Mouse (Mus musculus) ovary, postnatal 10 days (tissue): ENCODE measurements at regions not wholly inside any gene's neighbourhood (a gene's known extent, or its start where the extent isn't known, plus 50 kb on each side); places are given as distances from the start of the nearest gene placed in this dataset.

Experiments
- DNase-seq: peaks from one replicate; pipeline ENCODE4 v3.0.0; 2022; ENCODE audit warnings: low spot score

- no peak for DNase-seq
Observed at GRCm38 (mm10) chr12:10079482-10079881, 290.3 kb upstream of the Nt5c1b start.

- no peak for DNase-seq
Observed at GRCm38 (mm10) chr12:10112874-10113453, 256.8 kb upstream of the Nt5c1b start.

GRCm38 (mm10) chr12:10122102-10122501 lies 247.7 kb upstream of the Nt5c1b start:
- DNase-seq, result no peak

GRCm38 (mm10) chr12:10127995-10128573 lies 241.7 kb upstream of the Nt5c1b start:
- DNase-seq, result no peak

DNA sequence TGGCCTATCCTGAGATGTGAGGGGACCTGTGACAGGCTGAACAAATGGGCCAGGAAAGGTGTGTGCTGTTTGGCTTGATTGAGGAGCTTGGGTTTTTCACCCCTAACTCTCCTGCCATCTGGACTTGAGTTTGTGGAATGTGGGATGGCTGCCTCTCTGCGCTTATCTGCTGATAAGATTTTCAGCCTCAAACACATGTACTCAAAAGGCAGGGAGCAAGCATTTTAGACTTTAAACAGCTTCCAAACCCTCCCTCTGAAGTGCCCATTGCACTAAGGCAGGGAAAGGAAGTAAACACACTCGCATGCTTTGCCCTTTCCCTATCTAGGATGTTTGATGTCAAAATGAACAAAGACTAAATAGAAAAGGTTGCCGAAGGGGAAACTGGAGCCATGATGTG lies 235.6 kb upstream of the Nt5c1b start:
- DNase-seq, result no peak

DNA sequence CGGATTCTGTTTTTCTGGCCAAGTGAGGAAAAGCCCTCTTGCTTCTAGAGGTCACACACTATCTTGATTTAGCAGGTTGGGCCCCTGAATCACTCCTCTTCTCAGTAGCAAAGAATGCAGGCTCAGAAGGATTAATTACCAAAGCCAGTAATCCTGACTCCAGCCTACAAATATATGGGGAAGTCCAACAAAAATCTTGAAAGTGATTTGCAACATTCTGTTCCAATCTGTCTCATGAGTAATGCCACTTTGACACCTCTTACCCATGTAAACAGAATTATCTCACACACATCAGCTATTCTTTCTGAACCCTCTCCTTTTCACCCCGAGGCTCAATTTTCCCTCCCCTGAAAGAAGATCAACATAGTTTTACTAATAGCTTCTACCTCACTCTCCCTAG lies 233.9 kb upstream of the Nt5c1b start:
- no peak for DNase-seq

GRCm38 (mm10) chr12:10140131-10140530 lies 229.6 kb upstream of the Nt5c1b start:
- DNase-seq, result no peak

- no peak for DNase-seq
Observed at GRCm38 (mm10) chr12:10160837-10161236, 208.9 kb upstream of the Nt5c1b start.

- DNase-seq, result no peak
Observed at GRCm38 (mm10) chr12:10168042-10168441, 201.7 kb upstream of the Nt5c1b start.

- DNase-seq, result no peak
Observed at GRCm38 (mm10) chr12:10168581-10168980, 201.2 kb upstream of the Nt5c1b start.

DNA sequence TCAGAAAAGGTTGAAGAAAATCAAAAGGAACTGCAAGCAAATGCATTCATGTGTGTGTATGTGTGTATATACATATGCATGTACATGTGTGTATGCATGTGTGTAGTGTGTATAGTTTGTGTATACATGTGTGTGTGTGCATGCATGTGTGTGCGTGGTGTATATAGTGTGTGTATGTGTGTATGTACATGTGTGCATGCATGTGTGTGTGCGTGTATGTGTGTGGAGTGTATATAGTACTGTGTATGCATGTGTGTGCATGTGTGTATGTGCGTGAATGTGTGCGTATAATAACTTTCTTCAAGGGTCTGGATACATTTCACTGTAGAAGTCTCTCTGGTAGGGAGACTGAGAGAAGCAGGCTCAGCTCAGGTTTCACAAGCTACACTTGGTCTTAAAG lies 191.1 kb upstream of the Nt5c1b start:
- no peak for DNase-seq

DNA sequence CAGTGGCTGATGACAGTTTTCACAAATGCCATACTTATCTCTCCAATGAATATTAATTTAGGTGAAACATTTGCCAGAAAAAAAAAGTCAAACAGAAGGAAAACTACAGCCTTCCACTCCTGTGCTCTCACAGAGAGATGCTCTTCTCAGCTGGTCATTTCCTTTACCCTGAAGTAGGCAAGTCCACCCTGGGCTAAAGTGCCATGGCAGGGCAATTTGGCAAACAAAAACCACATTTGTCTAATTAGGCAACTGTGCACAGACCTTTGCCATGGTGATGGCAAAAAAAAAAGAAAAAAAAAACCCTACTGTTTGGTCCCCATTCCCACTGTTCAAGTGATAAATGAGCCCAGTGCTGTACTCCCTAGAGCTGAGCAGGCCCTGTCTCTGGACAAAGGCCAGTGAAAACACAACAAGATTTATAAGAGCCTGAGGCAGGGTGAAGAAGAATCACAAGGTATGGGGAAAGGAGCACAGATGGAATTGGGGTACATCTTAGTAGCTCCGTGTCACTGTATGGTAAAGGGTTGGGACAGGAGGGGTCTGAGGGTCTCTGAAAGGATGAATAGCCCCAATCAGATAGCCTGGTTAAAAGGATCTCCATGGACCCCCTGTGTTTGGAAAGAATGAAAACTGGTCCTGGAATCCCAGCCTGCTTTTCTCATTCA lies 190.5 kb upstream of the Nt5c1b start:
- DNase-seq, result no peak

GRCm38 (mm10) chr12:10179815-10180468 lies 189.8 kb upstream of the Nt5c1b start:
- DNase-seq, result no peak

- DNase-seq, result no peak
Observed at GRCm38 (mm10) chr12:10182589-10182988, 187.2 kb upstream of the Nt5c1b start.

DNA sequence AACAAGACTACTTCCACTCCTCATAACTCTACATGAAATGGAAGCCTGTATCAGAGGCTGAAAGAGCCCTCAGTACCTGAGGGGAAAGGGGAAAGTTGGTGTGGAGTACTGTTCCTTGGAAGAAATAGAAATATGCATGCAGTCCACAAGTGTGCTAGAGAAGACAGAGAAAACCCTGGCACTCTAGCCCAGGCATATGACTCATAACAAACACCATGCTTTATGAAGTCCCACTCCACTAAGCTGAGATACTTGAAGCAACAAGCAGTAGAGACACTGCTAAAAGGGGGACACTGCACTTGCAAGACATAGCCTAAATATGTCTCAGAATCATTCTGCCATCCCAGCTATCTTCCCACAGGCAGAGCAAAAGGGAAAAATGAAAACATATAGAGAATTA lies 183.2 kb upstream of the Nt5c1b start:
- DNase-seq, result no peak

- DNase-seq, result no peak
Observed at GRCm38 (mm10) chr12:10189746-10190145, 180.0 kb upstream of the Nt5c1b start.

DNA sequence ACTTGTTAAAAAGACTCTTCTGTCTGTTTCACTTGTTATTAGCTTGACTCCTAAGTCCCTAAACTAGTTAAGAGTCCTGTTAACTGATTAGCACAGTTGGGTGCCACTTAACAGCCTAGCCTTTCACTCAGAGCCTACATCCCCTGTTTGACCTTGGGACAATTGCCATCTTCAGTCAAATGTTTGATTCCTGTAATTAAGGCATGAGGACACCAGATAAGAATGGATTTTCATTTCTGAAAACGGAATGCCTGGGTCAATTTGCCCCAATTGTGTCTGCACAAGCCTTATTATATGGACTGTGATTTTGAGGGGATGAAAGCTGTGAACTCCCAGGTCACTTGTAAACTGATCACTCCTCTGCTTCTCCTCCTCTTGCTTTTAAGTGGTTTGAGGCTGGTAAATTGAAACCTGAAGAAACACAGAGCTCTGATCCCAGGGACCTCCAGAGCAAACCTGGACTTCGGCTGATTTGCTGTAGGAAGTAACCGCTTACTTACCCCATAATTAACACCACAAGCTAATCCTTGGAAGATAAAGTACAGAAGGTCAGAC lies 171.8 kb upstream of the Nt5c1b start:
- DNase-seq, result no peak

DNA sequence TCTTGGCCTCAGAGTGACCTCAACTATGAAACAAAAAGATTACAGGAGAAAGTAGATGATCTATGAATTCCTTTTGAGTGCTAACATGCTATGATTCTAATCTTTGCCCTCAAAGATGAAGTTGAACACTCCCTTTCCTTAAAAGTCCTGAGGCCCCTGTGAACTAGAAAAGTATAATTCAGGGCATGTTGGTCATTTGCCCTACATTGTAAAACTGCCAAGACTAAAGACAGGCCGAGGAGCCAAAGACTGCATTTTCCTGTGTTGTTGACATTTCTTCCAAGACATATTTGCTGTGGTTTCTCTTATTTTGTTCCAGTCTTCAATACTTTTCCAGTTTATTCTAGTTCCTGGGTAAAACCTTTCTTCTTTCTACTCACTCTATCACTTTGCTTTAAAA lies 159.9 kb upstream of the Nt5c1b start:
- no peak for DNase-seq

DNA sequence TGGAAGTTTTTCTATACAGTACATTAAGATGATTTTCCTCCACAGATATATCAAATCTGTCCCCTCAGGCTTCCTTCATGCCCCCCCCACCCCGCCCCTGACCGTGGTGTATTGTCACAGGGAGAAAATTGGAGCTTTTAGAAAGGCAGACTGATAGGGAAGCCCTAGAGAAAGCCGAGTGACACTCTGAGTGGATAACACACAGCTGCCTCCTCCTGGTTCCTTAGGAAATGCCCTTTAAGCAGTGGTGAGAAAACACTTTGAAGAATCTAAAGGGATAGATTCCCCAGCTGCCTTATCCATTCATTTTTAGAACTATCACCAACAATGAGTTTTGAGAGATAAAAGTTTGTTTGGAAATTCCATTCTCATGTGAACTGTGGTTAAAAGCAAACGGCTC lies 147.0 kb upstream of the Nt5c1b start:
- DNase-seq, result no peak

DNA sequence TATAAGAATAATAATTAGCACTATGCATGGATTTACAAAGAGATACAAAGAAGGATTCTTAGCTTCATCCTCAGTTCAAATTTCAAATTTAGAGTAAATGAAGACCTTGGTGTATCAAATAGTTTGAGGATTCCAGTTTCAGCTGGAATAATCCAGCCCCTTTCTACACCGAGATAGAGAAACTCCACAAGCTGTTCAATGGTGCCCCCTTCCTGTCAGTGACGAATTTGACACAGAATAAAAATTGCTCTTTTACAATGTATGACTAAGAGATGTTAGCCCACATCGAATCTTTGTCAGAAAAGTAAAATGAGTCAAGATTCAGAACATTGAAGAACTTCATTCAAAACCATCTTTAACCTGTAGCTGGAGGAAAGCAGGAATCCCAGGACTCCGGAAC lies 145.9 kb upstream of the Nt5c1b start:
- no peak for DNase-seq

DNA sequence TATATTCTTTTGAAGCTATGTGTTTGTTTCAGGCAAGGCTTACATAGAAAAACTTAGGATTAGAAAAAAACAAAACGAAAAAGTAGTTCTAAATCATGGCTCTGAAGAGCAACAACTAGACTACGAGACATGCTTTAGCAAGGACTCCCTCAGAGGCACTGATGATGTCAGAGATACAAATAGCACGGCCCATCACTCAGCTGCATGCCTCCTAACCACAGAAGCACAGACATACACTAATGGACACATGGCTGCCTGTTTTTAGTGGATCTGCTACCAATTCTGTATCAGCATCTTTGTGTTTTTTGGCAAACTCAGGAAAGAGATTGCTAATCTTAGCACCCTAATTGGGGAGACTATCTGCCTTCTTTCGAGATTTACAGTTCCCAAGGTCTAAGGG lies 138.6 kb upstream of the Nt5c1b start:
- DNase-seq, result no peak

DNA sequence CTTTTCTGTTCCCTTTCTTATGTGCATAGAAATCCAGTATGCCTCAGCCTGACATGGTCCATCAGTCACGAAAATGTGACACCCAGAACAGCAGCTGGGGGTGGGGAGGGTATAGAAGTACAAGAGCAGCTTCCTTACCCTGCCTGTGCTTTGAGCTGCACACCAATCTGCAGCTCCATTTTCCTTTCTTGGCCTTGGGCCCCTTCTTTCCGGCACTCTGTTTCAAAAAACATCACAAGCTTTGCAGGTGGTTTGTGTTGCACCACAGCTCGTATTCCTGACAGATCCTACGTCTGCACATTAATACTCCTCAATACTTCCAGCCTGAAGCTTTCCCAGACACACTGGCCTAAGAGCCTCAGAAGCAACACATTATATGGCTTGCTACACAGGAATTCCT lies 138.1 kb upstream of the Nt5c1b start:
- no peak for DNase-seq

DNA sequence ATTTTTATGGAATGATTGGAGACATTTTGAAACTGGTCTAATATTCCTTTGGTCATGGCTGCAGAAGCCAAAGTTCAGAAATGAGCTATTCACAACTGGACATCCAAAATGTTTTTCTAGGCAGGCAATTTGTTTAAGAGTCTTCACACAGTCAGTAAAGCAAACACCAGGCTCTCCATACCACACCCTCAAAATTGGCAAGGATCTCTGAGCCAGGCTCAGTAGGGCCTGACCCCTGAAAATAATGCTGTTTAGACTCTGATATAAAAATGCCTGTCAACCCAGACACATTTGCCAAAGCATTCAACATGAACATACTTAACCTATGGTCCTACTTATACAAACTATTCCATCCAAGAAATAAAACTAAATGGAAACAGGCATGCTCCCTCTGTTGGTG lies 121.7 kb upstream of the Nt5c1b start:
- no peak for DNase-seq
